Mouse (Mus musculus): ENCODE results near the gene Kcnj11.

The Kcnj11 gene

GRCm38 (mm10) chr7:46104256-46104915 lies 3.8 kb upstream of the Kcnj11 start:
- in situ Hi-C loops (cut with MboI; ENCODE audit: low sequenced_read_pairs): no loop called here

DNA sequence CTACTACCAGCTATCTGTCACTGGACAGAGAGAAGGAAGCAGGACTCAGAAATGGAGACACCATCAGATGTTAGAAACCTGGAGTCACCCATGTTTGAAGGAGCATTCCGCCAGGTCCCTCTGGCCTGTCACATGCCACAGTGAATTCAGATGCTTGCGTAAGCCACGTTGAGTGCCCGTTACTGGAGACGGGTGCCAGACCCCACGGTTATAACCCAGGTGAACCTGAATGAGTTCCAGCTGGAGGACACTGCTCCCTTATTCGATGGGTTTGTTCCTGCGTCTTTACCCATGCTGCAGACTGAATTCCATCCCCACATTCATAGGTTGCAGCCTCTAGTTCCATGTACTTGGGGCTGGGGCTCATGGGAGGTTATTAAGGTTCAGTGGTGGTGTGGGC lies 3.2 kb upstream of the Kcnj11 start:
- in situ Hi-C loops (cut with MboI; ENCODE audit: low sequenced_read_pairs): no loop called here

- in situ Hi-C loops (cut with MboI; ENCODE audit: low sequenced_read_pairs): no loop called here
Measured at GRCm38 (mm10) chr7:46103075-46103591, 2.6 kb upstream of the Kcnj11 start.

DNA sequence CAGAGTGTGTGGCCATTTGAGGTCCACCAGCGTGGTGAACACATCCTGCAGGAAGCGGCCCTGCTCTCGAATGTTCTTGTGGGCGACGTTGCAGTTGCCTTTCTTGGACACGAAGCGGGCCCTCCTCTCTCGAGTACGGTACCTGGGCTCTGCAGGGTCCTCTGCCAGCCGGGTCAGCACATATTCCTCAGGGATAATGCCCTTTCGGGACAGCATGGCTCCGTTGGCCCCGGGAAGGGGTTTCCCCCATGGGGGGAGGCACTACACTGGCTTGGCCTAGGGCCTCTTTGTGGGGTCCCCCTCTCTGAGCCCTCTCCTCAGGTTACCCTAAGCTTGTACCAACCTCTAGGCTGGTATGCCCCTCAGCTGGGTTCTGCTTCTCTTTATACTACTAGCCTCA lies 882 bp downstream of the Kcnj11 start:
- in situ Hi-C loops (cut with MboI; ENCODE audit: low sequenced_read_pairs): loop anchor here (10.0 kb wide), 1 partner anchor 95 kb away; no protein-coding TSS in a partner anchor

DNA sequence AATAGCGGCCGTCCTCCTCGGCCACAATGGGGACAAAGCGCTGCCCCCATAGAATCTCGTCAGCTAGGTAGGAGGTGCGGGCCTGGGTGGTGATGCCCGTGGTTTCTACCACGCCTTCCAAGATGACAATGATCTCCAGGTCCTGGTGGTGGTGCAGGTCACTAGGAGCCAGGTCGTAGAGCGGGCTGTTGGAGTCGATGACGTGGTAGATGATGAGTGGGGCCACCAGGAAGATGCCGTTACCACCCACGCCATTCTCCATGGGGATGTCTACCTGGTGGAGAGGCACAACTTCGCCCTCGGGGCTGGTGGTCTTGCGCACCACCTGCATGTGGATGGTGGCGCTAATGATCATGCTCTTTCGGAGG lies 1.7 kb downstream of the Kcnj11 start:
- in situ Hi-C loops (cut with MboI; ENCODE audit: low sequenced_read_pairs): loop anchor here (10.0 kb wide), 1 partner anchor 96 kb away; no protein-coding TSS in a partner anchor

GRCm38 (mm10) chr7:46098221-46098918 lies 2.2 kb downstream of the Kcnj11 start:
- in situ Hi-C loops (cut with MboI; ENCODE audit: low sequenced_read_pairs): loop anchor here (10.0 kb wide), 1 partner anchor 96 kb away; no protein-coding TSS in a partner anchor

- in situ Hi-C loops (cut with MboI; ENCODE audit: low sequenced_read_pairs): loop anchor here (10.0 kb wide), 1 partner anchor 97 kb away; no protein-coding TSS in a partner anchor
Measured at GRCm38 (mm10) chr7:46097319-46097783, 3.2 kb downstream of the Kcnj11 start.

- in situ Hi-C loops (cut with MboI; ENCODE audit: low sequenced_read_pairs): loop anchor here (10.0 kb wide), 1 partner anchor 99 kb away; no protein-coding TSS in a partner anchor
Measured at GRCm38 (mm10) chr7:46096136-46096535, 4.4 kb downstream of the Kcnj11 start.

GRCm38 (mm10) chr7:46092803-46093202 lies 7.8 kb downstream of the Kcnj11 start:
- in situ Hi-C loops (cut with MboI; ENCODE audit: low sequenced_read_pairs): loop anchor here (10.0 kb wide), 1 partner anchor 102 kb away; no protein-coding TSS in a partner anchor

GRCm38 (mm10) chr7:46088241-46088640 lies 12.3 kb downstream of the Kcnj11 start:
- in situ Hi-C loops (cut with MboI; ENCODE audit: low sequenced_read_pairs): no loop called here

GRCm38 (mm10) chr7:46086378-46086777 lies 14.2 kb downstream of the Kcnj11 start:
- in situ Hi-C loops (cut with MboI; ENCODE audit: low sequenced_read_pairs): no loop called here

DNA sequence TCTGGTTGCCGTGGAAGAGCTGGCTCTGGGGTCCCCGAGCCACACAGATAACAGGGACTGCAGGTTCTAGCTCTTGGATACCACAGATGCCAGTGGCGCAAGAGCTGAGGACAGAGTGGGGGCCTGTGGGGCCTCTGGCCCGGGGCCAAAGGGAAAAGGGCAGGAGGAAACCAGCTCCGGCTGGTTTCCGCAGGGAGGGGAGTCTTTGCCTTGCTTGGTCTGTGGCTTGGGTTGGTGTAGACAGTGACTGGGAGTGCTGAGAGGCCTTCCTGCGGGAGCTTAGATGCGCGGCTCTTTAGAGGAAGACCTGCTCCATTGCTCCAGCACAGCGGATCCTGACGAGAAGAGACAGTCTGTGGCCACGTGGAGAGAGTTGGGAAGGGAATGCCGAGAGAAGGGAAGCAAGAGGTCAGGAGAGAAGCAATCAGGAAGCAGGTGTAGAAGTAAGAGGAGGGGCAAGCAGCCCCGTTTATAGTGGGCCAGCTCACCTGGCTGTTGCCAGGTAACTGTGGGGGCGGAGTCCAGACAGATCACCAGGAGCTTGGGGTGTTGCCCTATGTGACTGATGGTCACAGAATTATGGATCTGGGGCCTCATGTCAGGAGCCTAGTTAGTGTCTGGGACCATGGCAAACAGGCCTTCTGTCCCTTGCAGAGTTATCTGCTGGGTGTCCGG lies 15.6 kb downstream of the Kcnj11 start:
- in situ Hi-C loops (cut with MboI; ENCODE audit: low sequenced_read_pairs): no loop called here

DNA sequence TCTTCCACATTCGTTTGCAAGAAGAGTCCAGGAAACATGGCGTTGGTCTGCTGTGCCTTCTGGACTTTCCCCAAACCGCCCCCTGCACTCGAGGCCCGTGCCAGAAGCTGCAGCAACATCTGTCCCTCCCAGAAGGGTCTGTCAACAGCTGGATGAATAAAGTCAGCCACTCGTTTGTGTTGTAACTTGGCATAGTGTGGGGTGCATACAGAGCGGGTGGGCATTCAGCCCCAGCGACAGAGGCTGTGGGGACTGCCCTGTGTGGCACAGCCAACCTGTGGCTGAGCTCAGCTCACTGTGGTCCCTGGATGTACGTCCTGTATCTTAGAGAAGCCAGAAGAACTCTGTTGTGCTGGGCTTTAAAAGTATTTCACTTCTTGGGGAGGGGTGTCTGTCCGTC lies 16.5 kb downstream of the Kcnj11 start:
- in situ Hi-C loops (cut with MboI; ENCODE audit: low sequenced_read_pairs): no loop called here

DNA sequence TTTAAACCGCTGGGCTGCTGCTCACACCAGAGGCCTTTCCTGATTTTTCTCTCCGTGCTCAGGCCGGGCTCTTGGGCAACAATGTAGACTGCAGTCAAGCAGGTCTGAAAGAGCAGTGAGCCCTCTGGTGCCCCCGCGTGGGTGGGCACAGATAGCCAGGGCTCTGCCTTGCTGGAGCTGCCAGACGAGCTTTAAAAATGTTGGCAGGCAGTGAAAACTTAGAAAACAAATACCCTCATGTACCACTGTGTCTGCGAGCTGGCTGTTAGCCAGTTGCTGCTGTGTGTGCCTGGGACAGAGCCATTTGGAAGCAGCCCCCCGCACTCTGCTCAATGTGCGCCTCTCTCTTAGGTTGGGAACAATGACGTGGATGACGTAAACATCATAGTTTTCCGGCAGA lies 22.9 kb downstream of the Kcnj11 start:
- in situ Hi-C loops (cut with MboI; ENCODE audit: low sequenced_read_pairs): no loop called here

DNA sequence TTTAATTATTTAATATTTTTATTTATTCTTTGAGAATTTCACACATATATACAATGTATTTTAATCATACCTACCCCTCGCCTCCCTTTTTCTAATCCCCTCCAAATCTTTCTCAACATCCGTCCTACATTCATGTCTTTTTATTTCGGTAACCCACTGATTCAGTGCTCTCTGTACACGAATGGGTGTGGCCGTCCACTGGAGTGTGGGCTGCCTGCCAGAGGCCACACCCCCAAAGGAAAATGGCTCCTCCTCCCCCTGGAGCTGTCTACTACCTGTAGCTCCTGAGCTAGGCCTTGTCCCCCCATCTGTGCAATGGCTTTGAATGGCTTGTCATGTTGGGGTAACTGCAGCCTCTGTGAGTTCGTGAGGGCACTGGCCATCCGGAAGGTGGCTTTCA lies 23.7 kb downstream of the Kcnj11 start:
- in situ Hi-C loops (cut with MboI; ENCODE audit: low sequenced_read_pairs): no loop called here

DNA sequence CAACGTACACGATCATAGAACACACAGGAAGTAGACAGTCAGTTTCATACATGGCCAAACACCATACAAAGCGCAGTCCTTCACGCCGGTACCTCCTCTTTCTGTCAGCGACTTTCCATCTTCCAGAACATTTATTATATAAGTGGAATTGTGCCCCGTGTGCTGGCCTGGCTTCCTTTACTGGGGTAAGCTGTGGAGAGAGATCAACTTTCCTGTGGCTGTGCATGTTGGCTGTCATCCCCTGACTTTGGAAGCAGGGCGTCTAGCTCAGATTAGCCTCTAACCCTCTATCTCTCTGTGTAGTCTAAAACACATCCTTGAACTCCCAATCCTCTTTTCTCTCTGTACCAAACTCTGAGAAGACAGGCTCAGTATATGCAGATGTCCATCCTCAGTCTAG lies 31.7 kb downstream of the Kcnj11 start:
- in situ Hi-C loops (cut with MboI; ENCODE audit: low sequenced_read_pairs): no loop called here

- in situ Hi-C loops (cut with MboI; ENCODE audit: low sequenced_read_pairs): no loop called here
Measured at GRCm38 (mm10) chr7:46063296-46063695, 37.3 kb downstream of the Kcnj11 start.

DNA sequence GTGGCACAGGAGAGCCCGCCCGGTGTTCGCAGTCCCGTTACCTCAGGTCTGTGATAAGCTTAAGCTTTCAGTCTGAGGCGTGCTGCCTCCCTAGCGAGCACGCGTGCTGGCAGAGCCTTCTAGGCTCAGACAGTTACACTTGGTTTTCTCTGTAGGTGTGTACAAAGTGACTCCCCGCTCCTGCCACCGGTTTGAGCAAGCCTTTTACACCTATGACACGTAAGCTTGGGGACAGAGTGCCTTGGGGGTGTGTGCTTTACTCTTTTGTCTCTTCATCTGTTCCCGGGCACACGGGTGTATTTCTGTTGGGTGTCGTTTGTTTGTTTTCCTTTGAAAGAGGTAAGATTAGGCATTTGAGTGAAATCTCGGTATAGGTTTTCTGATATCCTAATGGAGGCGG lies 39.0 kb downstream of the Kcnj11 start:
- in situ Hi-C loops (cut with MboI; ENCODE audit: low sequenced_read_pairs): no loop called here

- in situ Hi-C loops (cut with MboI; ENCODE audit: low sequenced_read_pairs): no loop called here
Measured at GRCm38 (mm10) chr7:46060688-46061087, 39.9 kb downstream of the Kcnj11 start.

DNA sequence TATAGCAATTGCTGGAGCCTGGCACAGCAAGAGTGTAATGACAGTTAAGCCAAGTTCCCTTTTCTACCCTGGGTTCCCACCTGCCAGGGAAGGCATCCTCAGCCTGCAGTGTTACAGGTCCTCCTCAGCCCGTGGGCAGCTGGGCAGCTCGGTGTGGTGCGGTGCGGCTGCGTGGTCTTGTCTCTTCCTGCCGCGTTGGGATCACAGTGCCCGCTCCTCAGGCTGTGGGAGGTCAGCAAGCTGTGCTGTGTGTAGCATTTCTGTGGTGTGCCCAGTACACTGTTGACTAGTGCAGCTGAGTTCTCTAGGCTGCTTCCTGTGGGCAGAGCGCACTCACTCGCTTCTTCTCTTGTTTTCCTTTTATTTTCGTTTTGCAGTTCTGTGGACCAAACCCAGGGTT lies 41.7 kb downstream of the Kcnj11 start:
- in situ Hi-C loops (cut with MboI; ENCODE audit: low sequenced_read_pairs): no loop called here

DNA sequence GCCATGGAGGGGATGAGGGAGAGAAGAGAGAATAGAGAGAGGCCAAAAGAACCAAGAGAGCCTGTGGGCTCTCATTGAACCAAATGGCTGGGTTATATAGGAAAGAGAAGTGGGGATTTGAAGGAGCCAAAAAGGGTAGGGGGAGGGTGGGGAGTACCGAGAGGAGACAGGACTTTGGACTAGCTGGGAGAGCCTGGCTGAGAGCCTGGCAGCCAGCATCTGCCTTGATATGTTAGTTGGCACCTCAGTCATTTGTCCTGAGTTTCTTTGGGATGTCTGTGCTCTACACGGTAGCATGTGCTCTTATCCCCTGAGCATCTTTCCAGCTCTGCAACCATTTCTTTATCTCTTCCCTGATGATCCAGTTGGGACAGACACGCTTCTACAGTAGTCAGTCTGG lies 47.0 kb downstream of the Kcnj11 start:
- in situ Hi-C loops (cut with MboI; ENCODE audit: low sequenced_read_pairs): no loop called here
